ENCODE assay signal across 8 mouse cellular contexts in the genomic region with DNA sequence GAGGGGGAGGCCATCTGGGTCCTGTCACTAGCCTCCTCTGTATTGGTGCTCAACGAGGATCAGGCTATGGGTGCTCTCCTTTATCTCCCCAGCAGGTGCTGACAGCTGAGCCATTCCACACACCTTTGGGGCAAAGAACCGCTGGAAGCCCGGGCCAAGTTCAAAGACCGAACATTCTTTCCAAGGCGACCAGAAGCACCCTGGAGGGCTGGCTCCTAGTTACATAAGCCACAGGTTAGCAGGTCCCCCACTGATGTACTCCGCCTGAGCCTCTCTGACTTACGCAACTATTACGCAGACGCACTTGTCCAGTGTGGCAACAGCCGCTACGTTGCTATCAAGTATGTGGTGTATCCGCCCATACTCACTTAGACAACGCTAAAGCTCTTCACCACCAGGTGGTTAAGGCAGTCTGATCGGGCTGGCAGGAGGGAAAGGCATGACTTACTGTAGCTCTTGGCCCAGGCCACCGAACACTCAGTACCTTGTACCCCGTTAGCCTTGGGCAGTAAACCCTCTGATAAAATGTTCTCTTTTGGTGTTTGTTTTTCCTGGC.
DNase-seq lines count a peak whose midpoint lies in the region; ATAC-seq and TF ChIP-seq lines count a peak whose summit lies in the region.

No protein-coding gene starts in this region.

- H3K27me3 ChIP-seq in liver, adult 2 months (ENCODE audit: control insufficient read depth, insufficient read depth, low read length): no peaks in the 10 kb centered on the region
- H3K27me3 ChIP-seq in liver, embryonic 11.5 days (replicated peaks; ENCODE audit: control insufficient read depth, insufficient read depth, low read length): no peaks in the 10 kb centered on the region
- no peaks in the 10 kb centered on the region for H3K27me3 ChIP-seq in liver, embryonic 16.5 days (ENCODE audit: control insufficient read depth, insufficient read depth, low read depth, low read length)
- H3K27me3 ChIP-seq in midbrain, embryonic 16.5 days (ENCODE audit: control insufficient read depth, insufficient read depth, low read depth, low read length): no peaks in the 10 kb centered on the region
- H3K27me3 ChIP-seq in forebrain, embryonic 13.5 days: no peaks in the 10 kb centered on the region

- H3K4me3 ChIP-seq in liver, adult 2 months (ENCODE audit: insufficient read depth, low read depth, low read length): no peak overlapping the region
- no peak overlapping the region for H3K4me3 ChIP-seq in liver, embryonic 11.5 days (ENCODE audit: low read depth, low read length)
- H3K4me3 ChIP-seq in liver, embryonic 16.5 days (ENCODE audit: low read depth, low read length): no peak overlapping the region
- no peak overlapping the region for H3K4me3 ChIP-seq in midbrain, embryonic 16.5 days (ENCODE audit: low read depth, low read length)
- H3K4me3 ChIP-seq in forebrain, embryonic 13.5 days: no peak overlapping the region

- H3K79me2 ChIP-seq in liver, adult 2 months (ENCODE audit: control insufficient read depth, insufficient read depth, low read length): no peaks in the 10 kb centered on the region

- no peak overlapping the region for H3K4me2 ChIP-seq in liver, embryonic 11.5 days
- no peak overlapping the region for H3K4me2 ChIP-seq in liver, embryonic 16.5 days (ENCODE audit: low read depth, low read length)
- H3K4me2 ChIP-seq in midbrain, embryonic 16.5 days (ENCODE audit: low read length): no peak overlapping the region
- H3K4me2 ChIP-seq in forebrain, embryonic 13.5 days: no peak overlapping the region

- TF ChIP-seq POLR2A in liver, adult 2 months (IDR thresholded peaks at IDR 0.05; ENCODE audit: extremely low read depth, insufficient read depth, low read length): no peak

- TF ChIP-seq CTCF in liver, adult 2 months (IDR thresholded peaks at IDR 0.05; ENCODE audit: low read depth, low read length): peak; percentile 61

- peaks cover 27% of the 10 kb centered on the region for H3K4me1 ChIP-seq in liver, adult 2 months (ENCODE audit: control insufficient read depth, insufficient read depth, low read length)
- H3K4me1 ChIP-seq in liver, embryonic 11.5 days (replicated peaks; ENCODE audit: control insufficient read depth, insufficient read depth, low read length): no peaks in the 10 kb centered on the region
- H3K4me1 ChIP-seq in liver, embryonic 16.5 days (ENCODE audit: control insufficient read depth, low read depth, low read length): no peaks in the 10 kb centered on the region; the same call in 1 of the 2 replicates
- H3K4me1 ChIP-seq in midbrain, embryonic 16.5 days (ENCODE audit: control insufficient read depth, insufficient read depth, low read length): no peaks in the 10 kb centered on the region
- H3K4me1 ChIP-seq in forebrain, embryonic 13.5 days: no peaks in the 10 kb centered on the region

- peak; percentile 100 for DNase-seq in liver, adult 2 months (ENCODE audit: extremely low read depth, low read depth, low spot score)
- DNase-seq in liver, embryonic 11.5 days (ENCODE audit: low spot score): no peak
- peak; percentile 56 to 69 for DNase-seq in heart, postnatal 14 days
- DNase-seq in yolk sac, embryonic 10.5 days (ENCODE audit: low spot score): no peak
- DNase-seq in urinary bladder, postnatal 10 days (ENCODE audit: low spot score): no peak

- intact Hi-C loops in heart, postnatal 14 days (cut with DNase I): loop anchor here (2.0 to 5.0 kb wide), 3 partner anchors 51 to 215 kb away; no protein-coding TSS in a partner anchor

- no peaks in the 10 kb centered on the region for H3K36me3 ChIP-seq in liver, adult 2 months (ENCODE audit: control insufficient read depth, insufficient read depth, low read length)
- no peaks in the 10 kb centered on the region for H3K36me3 ChIP-seq in liver, embryonic 11.5 days (ENCODE audit: control insufficient read depth, insufficient read depth, low read length)
- H3K36me3 ChIP-seq in liver, embryonic 16.5 days (ENCODE audit: control insufficient read depth, insufficient read depth): no peaks in the 10 kb centered on the region
- no peaks in the 10 kb centered on the region for H3K36me3 ChIP-seq in midbrain, embryonic 16.5 days (ENCODE audit: control insufficient read depth, insufficient read depth, low read length)
- no peaks in the 10 kb centered on the region for H3K36me3 ChIP-seq in forebrain, embryonic 13.5 days (ENCODE audit: poor library complexity, severe bottlenecking)

- H3K9me3 ChIP-seq in liver, embryonic 11.5 days (ENCODE audit: control insufficient read depth, low read length): no peaks in the 10 kb centered on the region
- no peaks in the 10 kb centered on the region for H3K9me3 ChIP-seq in liver, embryonic 16.5 days (replicated peaks; ENCODE audit: control insufficient read depth, low read length)
- H3K9me3 ChIP-seq in midbrain, embryonic 16.5 days (replicated peaks; ENCODE audit: control insufficient read depth, low read length, poor library complexity, severe bottlenecking): no peaks in the 10 kb centered on the region
- H3K9me3 ChIP-seq in forebrain, embryonic 13.5 days (replicated peaks): no peaks in the 10 kb centered on the region

- no peak; the same call in 1 of the 2 replicates for ATAC-seq in liver, embryonic 11.5 days (replicated peaks; ENCODE audit: low FRiP score)
- peak; percentile 86 for ATAC-seq in liver, embryonic 16.5 days (ENCODE audit: low read depth)
- ATAC-seq in midbrain, embryonic 16.5 days: no peak
- ATAC-seq in forebrain, embryonic 13.5 days: no peak

- WGBS in liver, adult 2 months: 26% methylated on average over 16 of the region's 16 CpGs
- WGBS in liver, embryonic 11.5 days: 75% methylated on average over 16 of the region's 16 CpGs
- WGBS in liver, embryonic 16.5 days (ENCODE audit: insufficient replicate concordance): 54% methylated on average over 16 of the region's 16 CpGs
- 87% methylated on average over 16 of the region's 16 CpGs for WGBS in midbrain, embryonic 16.5 days
- 91% methylated on average over 16 of the region's 16 CpGs for WGBS in forebrain, embryonic 13.5 days

- H3K27ac ChIP-seq in liver, adult 2 months (replicated peaks; ENCODE audit: insufficient read depth, low read depth, low read length): peak overlapping the region; percentile 89
- no peak overlapping the region for H3K27ac ChIP-seq in liver, embryonic 11.5 days (ENCODE audit: low read depth, low read length)
- peak overlapping the region; percentile 38; the same call in 1 of the 2 replicates for H3K27ac ChIP-seq in liver, embryonic 16.5 days (ENCODE audit: low read length)
- H3K27ac ChIP-seq in midbrain, embryonic 16.5 days (ENCODE audit: low read length): no peak overlapping the region
- no peak overlapping the region for H3K27ac ChIP-seq in forebrain, embryonic 13.5 days

- H3K9ac ChIP-seq in liver, adult 2 months (ENCODE audit: low read depth, low read length): peak overlapping the region; percentile 14; the same call in 1 of the 2 replicates
- H3K9ac ChIP-seq in liver, embryonic 11.5 days (ENCODE audit: low read depth, low read length): no peak overlapping the region
- no peak overlapping the region for H3K9ac ChIP-seq in liver, embryonic 16.5 days (ENCODE audit: low read depth, low read length)
- no peak overlapping the region for H3K9ac ChIP-seq in midbrain, embryonic 16.5 days (ENCODE audit: low read depth, low read length)
- no peak overlapping the region for H3K9ac ChIP-seq in forebrain, embryonic 13.5 days

Comparison
In these comparisons a context has a peak if more than half of its experiments do, and no peak if none do; other contexts are left out.
1. DNase-seq: peak in liver, adult 2 months (single experiment) and heart, postnatal 14 days (2 of 2); none in liver, embryonic 11.5 days (single experiment), yolk sac, embryonic 10.5 days (single experiment) and urinary bladder, postnatal 10 days (single experiment).
2. H3K27ac ChIP-seq: peak in liver, adult 2 months (single experiment) and liver, embryonic 16.5 days (single experiment); none in liver, embryonic 11.5 days (single experiment), midbrain, embryonic 16.5 days (single experiment) and forebrain, embryonic 13.5 days (single experiment).